Mouse (Mus musculus): ENCODE measurements around the gene Erp27.
A peak's percentile ranks its signal among the peaks of the same experiment; 100 is the strongest.

Gene Erp27

GRCm38 (mm10) chr6:136868921-136869320 lies 53.1 kb downstream of the Erp27 start:
- DNase-seq (ENCODE audit: low read depth, low spot score), result no peak

GRCm38 (mm10) chr6:136866150-136866549 lies 55.8 kb downstream of the Erp27 start:
- no peak for DNase-seq (ENCODE audit: low read depth, low spot score)

- DNase-seq (ENCODE audit: low read depth, low spot score), result no peak
These were observed 56.6 kb downstream of the Erp27 start for GRCm38 (mm10) chr6:136865360-136865759.

GRCm38 (mm10) chr6:136861020-136861419 lies 61.0 kb downstream of the Erp27 start:
- peak; percentile 72 for DNase-seq (ENCODE audit: low read depth, low spot score)

GRCm38 (mm10) chr6:136858420-136858819 lies 63.6 kb downstream of the Erp27 start:
- DNase-seq (ENCODE audit: low read depth, low spot score), result no peak

- no peak for DNase-seq (ENCODE audit: low read depth, low spot score)
These were observed 64.1 kb downstream of the Erp27 start for GRCm38 (mm10) chr6:136857873-136858260.

Measured in R1 (cell line).